In genomic region chr3:115644307-115644706, GRCm38 (mm10) we compare ENCODE assay signal across 24 mouse cellular contexts.
DNase-seq lines count a peak whose midpoint lies in the region; ATAC-seq lines count a peak whose summit lies in the region.
"Had no signal": no experiment of that assay in that cellular context is flagged by ENCODE, and none has a peak within 500 bp of the region (broad histone marks: within the 10 kb centered on the region; RNA-seq: fewer than 3 reads in every experiment).

No protein-coding gene starts in this region.

- ATAC-seq in neutrophil, adult 5-6 weeks (ENCODE audit: extremely low read depth, insufficient number of reproducible peaks, low FRiP score, poor library complexity, severe bottlenecking): peak; percentile 69
- ATAC-seq in activated CD4-positive, CD25-positive, alpha-beta regulatory T cell, adult 4 months: no peak
- ATAC-seq in forebrain, embryonic 13.5 days: no peak
- ATAC-seq: forebrain, embryonic 15.5 days; hindbrain, postnatal 0 days; midbrain, embryonic 16.5 days; Patski had no signal

- H3K36me3 ChIP-seq in forebrain, embryonic 13.5 days (ENCODE audit: poor library complexity, severe bottlenecking): no peaks in the 10 kb centered on the region
- H3K36me3 ChIP-seq: embryonic facial prominence, embryonic 10.5 days; forebrain, embryonic 15.5 days; limb, embryonic 15.5 days had no signal

- H3K4me1 ChIP-seq in forebrain, embryonic 13.5 days: peaks cover 7% of the 10 kb centered on the region

- H3K27me3 ChIP-seq in forebrain, embryonic 13.5 days: no peaks in the 10 kb centered on the region
- H3K27me3 ChIP-seq: forebrain, embryonic 15.5 days; limb, embryonic 15.5 days; megakaryocyte, embryonic 14.5 days; Patski had no signal

- H3K9me3 ChIP-seq in forebrain, embryonic 13.5 days (replicated peaks): no peaks in the 10 kb centered on the region
- H3K9me3 ChIP-seq: embryonic facial prominence, embryonic 10.5 days; forebrain, embryonic 15.5 days; limb, embryonic 15.5 days had no signal

- intact Hi-C loops in heart, postnatal 25 days (cut with DNase I): loop anchor here (10.0 kb wide), 1 partner anchor 650 kb away; no protein-coding TSS in a partner anchor

- WGBS in forebrain, embryonic 13.5 days: 83% methylated on average over 5 of the region's 5 CpGs

- peak; percentile 86 for DNase-seq in heart, adult 11 months
- no peak for DNase-seq in heart, postnatal 25 days (ENCODE audit: low spot score)
- DNase-seq in 416B (ENCODE audit: low read depth): peak; percentile 33
- peak; percentile 28 for DNase-seq in c-Kit-positive CD71-negative TER-119-negative erythroid progenitor cells, embryonic 14.5 days (ENCODE audit: low read depth)
- no peak for DNase-seq in testis, postnatal 10 days (ENCODE audit: low spot score)
- DNase-seq: adrenal gland, postnatal 36 days; cerebellum, postnatal 25 days; heart, postnatal 4 days; kidney, adult 18-20 months; kidney, postnatal 4 days; lung, adult 18-20 months; right cerebral cortex, adult 18-20 months; thymus, postnatal 25 days had no signal

- no peak overlapping the region for H3K27ac ChIP-seq in forebrain, embryonic 13.5 days
- H3K27ac ChIP-seq: embryonic facial prominence, embryonic 10.5 days; forebrain, embryonic 15.5 days; hindbrain, postnatal 0 days; limb, embryonic 15.5 days; stomach, postnatal 0 days had no signal

- H3K4me2 ChIP-seq in forebrain, embryonic 13.5 days: no peak overlapping the region
- H3K4me2 ChIP-seq: forebrain, embryonic 15.5 days; limb, embryonic 15.5 days had no signal

- no peak overlapping the region for H3K9ac ChIP-seq in forebrain, embryonic 13.5 days
- H3K9ac ChIP-seq: forebrain, embryonic 15.5 days; limb, embryonic 15.5 days had no signal

- no peak overlapping the region for H3K4me3 ChIP-seq in forebrain, embryonic 13.5 days
- H3K4me3 ChIP-seq: embryonic facial prominence, embryonic 10.5 days; forebrain, embryonic 15.5 days; limb, embryonic 15.5 days; megakaryocyte, embryonic 14.5 days had no signal

Comparison
In these comparisons a context has a peak if more than half of its experiments do, and no peak if none do; other contexts are left out.
1. DNase-seq: peak in heart, adult 11 months (single experiment), 416B (single experiment) and c-Kit-positive CD71-negative TER-119-negative erythroid progenitor cells, embryonic 14.5 days (single experiment); none in heart, postnatal 25 days (single experiment) and testis, postnatal 10 days (single experiment).